Mouse (Mus musculus): ENCODE measurements around the gene Olfr320. TPM values are rescaled to one million over a fixed set of nuclear protein-coding genes. Genes with fewer than 3 reads are reported as not detected.
"Not testable (repeated sequence)": the region's sequence is repeated elsewhere in the genome, so short reads cannot be mapped to it uniquely, and the experiment has no call there.

Olfr320 gene
- polyA plus RNA-seq, 1 experiment from 2014 or later: not detected

DNA sequence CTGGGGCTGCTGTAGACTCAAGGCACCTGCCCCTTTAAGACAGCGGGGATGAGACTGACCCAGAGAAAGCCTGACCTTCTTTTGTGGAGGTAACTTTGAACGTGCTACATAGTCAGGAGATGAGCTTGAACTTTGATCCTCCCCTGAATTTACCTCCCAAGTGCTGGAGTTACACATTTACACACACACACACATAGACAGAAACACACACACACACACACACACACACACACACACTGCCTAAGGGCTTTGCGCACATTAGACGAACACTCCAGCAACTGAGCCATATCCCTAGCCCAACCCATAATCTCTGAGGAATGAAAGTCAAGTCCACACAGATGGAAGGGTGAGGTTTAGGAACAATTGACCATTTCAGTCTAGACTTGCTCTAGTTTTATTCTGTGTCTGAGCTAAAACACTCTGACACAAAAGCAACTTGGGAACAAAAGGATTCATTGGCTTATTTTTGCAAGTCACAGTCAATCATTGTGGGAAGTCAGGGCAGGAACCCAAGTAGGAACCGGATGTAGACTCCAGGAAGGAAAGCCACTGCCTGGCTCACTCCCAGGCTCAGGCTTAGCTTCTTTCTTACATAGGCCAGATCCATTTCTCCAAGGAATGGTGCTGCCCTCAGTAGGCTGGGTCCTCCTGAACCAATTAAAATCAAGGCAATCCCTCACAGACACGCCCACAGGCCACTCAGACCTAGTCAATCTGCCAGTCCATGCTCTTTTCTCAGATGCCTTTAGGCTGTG, 47.2 kb downstream of the Olfr320 start:
- not testable (repeated sequence) for H3K9ac ChIP-seq (ENCODE audit: low read depth, low read length); H3K4me3 ChIP-seq (ENCODE audit: low read depth, low read length); H3K4me1 ChIP-seq (replicated peaks; ENCODE audit: control insufficient read depth, insufficient read depth, low read length); H3K36me3 ChIP-seq (ENCODE audit: control insufficient read depth, insufficient read depth, low read length); H3K27ac ChIP-seq (ENCODE audit: low read depth, low read length); H3K27me3 ChIP-seq (ENCODE audit: control insufficient read depth, insufficient read depth, low read length); H3K4me2 ChIP-seq (replicated peaks; ENCODE audit: low read depth, low read length); ATAC-seq (ENCODE audit: low FRiP score); DNase-seq (ENCODE audit: low spot score); H3K9me3 ChIP-seq (ENCODE audit: control insufficient read depth, low read length)
- WGBS: 73% methylated on average over 6 of the region's 6 CpGs

- Histone ChIP-seq H3K9ac (ENCODE audit: low read depth, low read length) (no peak overlapping the region), H3K4me3 (ENCODE audit: low read depth, low read length) (no peak overlapping the region), H3K27me3 (ENCODE audit: control insufficient read depth, insufficient read depth, low read length) (no peaks in the 10 kb centered on the region), H3K4me2 (replicated peaks; ENCODE audit: low read depth, low read length) (no peak overlapping the region), H3K27ac (ENCODE audit: low read depth, low read length) (no peak overlapping the region), H3K4me1 (replicated peaks; ENCODE audit: control insufficient read depth, insufficient read depth, low read length) (no peaks in the 10 kb centered on the region), H3K36me3 (ENCODE audit: control insufficient read depth, insufficient read depth, low read length) (no peaks in the 10 kb centered on the region), H3K9me3 (ENCODE audit: control insufficient read depth, low read length) (no peaks in the 10 kb centered on the region)
- DNase-seq (ENCODE audit: low spot score) (no peak), ATAC-seq (ENCODE audit: low FRiP score) (no peak)
- 63% methylated on average over 3 of the region's 3 CpGs for WGBS
These were observed 52.5 kb downstream of the Olfr320 start for GRCm38 (mm10) chr11:58733372-58733771.

Other genes starting within 250 kb of the Olfr320 start
- gene Gm12253, start 248.5 kb upstream of the Olfr320 start, polyA plus RNA-seq (2014; fragmentation: Nextera tagmentation; extraction: Ambion mirVana): not detected in 2 replicates
- not detected in 2 replicates for gene Lypd9, start 228.2 kb upstream of the Olfr320 start, polyA plus RNA-seq (2014; fragmentation: Nextera tagmentation; extraction: Ambion mirVana)
- gene Olfr30, start 218.8 kb upstream of the Olfr320 start, polyA plus RNA-seq (2014; fragmentation: Nextera tagmentation; extraction: Ambion mirVana): not detected in 2 replicates
- not detected in 2 replicates for gene Olfr332, start 188.5 kb upstream of the Olfr320 start, polyA plus RNA-seq (2014; fragmentation: Nextera tagmentation; extraction: Ambion mirVana)
- not detected in 2 replicates for gene Olfr331, start 178.5 kb upstream of the Olfr320 start, polyA plus RNA-seq (2014; fragmentation: Nextera tagmentation; extraction: Ambion mirVana)
- gene Olfr330, start 146.3 kb upstream of the Olfr320 start, polyA plus RNA-seq (2014; fragmentation: Nextera tagmentation; extraction: Ambion mirVana): not detected in 2 replicates
- not detected in 2 replicates for gene Olfr329-ps, start 134.7 kb upstream of the Olfr320 start, polyA plus RNA-seq (2014; fragmentation: Nextera tagmentation; extraction: Ambion mirVana)
- 0.09 TPM in 1 of 2 replicates, not detected in the other for gene Olfr328, start 125.5 kb upstream of the Olfr320 start, polyA plus RNA-seq (2014; fragmentation: Nextera tagmentation; extraction: Ambion mirVana)
- not detected in 2 replicates for gene Olfr224, start 110.5 kb upstream of the Olfr320 start, polyA plus RNA-seq (2014; fragmentation: Nextera tagmentation; extraction: Ambion mirVana)
- not detected in 2 replicates for gene Olfr325, start 103.4 kb upstream of the Olfr320 start, polyA plus RNA-seq (2014; fragmentation: Nextera tagmentation; extraction: Ambion mirVana)
- not detected in 2 replicates for gene Olfr324, start 86.0 kb upstream of the Olfr320 start, polyA plus RNA-seq (2014; fragmentation: Nextera tagmentation; extraction: Ambion mirVana)
- not detected in 2 replicates for gene 2210407C18Rik, start 65.0 kb upstream of the Olfr320 start, polyA plus RNA-seq (2014; fragmentation: Nextera tagmentation; extraction: Ambion mirVana)
- gene Olfr323, start 50.6 kb upstream of the Olfr320 start, polyA plus RNA-seq (2014; fragmentation: Nextera tagmentation; extraction: Ambion mirVana): not detected in 2 replicates
- 0.27 and 0.62 TPM in 2 replicates for gene Trim58, start 40.6 kb upstream of the Olfr320 start, polyA plus RNA-seq (2014; fragmentation: Nextera tagmentation; extraction: Ambion mirVana)
- not detected in 2 replicates for gene Olfr322, start 22.3 kb upstream of the Olfr320 start, polyA plus RNA-seq (2014; fragmentation: Nextera tagmentation; extraction: Ambion mirVana)
- not detected in 2 replicates for gene Olfr319, start 18.1 kb downstream of the Olfr320 start, polyA plus RNA-seq (2014; fragmentation: Nextera tagmentation; extraction: Ambion mirVana)
- not detected in 2 replicates for gene Olfr318, start 42.9 kb downstream of the Olfr320 start, polyA plus RNA-seq (2014; fragmentation: Nextera tagmentation; extraction: Ambion mirVana)
- gene Olfr317, start 58.1 kb downstream of the Olfr320 start, polyA plus RNA-seq (2014; fragmentation: Nextera tagmentation; extraction: Ambion mirVana): not detected in 2 replicates
- not detected in 2 replicates for gene Olfr316, start 71.6 kb downstream of the Olfr320 start, polyA plus RNA-seq (2014; fragmentation: Nextera tagmentation; extraction: Ambion mirVana)
- not detected in 2 replicates for gene Olfr315, start 92.1 kb downstream of the Olfr320 start, polyA plus RNA-seq (2014; fragmentation: Nextera tagmentation; extraction: Ambion mirVana)
- not detected in 2 replicates for gene Olfr314, start 101.9 kb downstream of the Olfr320 start, polyA plus RNA-seq (2014; fragmentation: Nextera tagmentation; extraction: Ambion mirVana)
- gene Fam183b, start 120.9 kb downstream of the Olfr320 start, polyA plus RNA-seq (2014; fragmentation: Nextera tagmentation; extraction: Ambion mirVana): 8.2 and 10.1 TPM in 2 replicates
- gene Olfr313, start 133.9 kb downstream of the Olfr320 start, polyA plus RNA-seq (2014; fragmentation: Nextera tagmentation; extraction: Ambion mirVana): not detected in 2 replicates
- gene Olfr312, start 148.1 kb downstream of the Olfr320 start, polyA plus RNA-seq (2014; fragmentation: Nextera tagmentation; extraction: Ambion mirVana): 0.05 TPM in 1 of 2 replicates, not detected in the other
- not detected in 2 replicates for gene Olfr311, start 158.2 kb downstream of the Olfr320 start, polyA plus RNA-seq (2014; fragmentation: Nextera tagmentation; extraction: Ambion mirVana)
- gene Gm12258, start 166.1 kb downstream of the Olfr320 start, polyA plus RNA-seq (2014; fragmentation: Nextera tagmentation; extraction: Ambion mirVana): 16.1 and 16.6 TPM in 2 replicates
- 11.4 and 11.9 TPM in 2 replicates for gene 2810021J22Rik, start 186.1 kb downstream of the Olfr320 start, polyA plus RNA-seq (2014; fragmentation: Nextera tagmentation; extraction: Ambion mirVana)
- 6.5 and 7.5 TPM in 2 replicates for gene Zfp39, start 223.1 kb downstream of the Olfr320 start, polyA plus RNA-seq (2014; fragmentation: Nextera tagmentation; extraction: Ambion mirVana)
- not detected in 2 replicates for gene Btnl10, start 236.8 kb downstream of the Olfr320 start, polyA plus RNA-seq (2014; fragmentation: Nextera tagmentation; extraction: Ambion mirVana)